ENCODE assay signal across 8 mouse cellular contexts in the genomic region with DNA sequence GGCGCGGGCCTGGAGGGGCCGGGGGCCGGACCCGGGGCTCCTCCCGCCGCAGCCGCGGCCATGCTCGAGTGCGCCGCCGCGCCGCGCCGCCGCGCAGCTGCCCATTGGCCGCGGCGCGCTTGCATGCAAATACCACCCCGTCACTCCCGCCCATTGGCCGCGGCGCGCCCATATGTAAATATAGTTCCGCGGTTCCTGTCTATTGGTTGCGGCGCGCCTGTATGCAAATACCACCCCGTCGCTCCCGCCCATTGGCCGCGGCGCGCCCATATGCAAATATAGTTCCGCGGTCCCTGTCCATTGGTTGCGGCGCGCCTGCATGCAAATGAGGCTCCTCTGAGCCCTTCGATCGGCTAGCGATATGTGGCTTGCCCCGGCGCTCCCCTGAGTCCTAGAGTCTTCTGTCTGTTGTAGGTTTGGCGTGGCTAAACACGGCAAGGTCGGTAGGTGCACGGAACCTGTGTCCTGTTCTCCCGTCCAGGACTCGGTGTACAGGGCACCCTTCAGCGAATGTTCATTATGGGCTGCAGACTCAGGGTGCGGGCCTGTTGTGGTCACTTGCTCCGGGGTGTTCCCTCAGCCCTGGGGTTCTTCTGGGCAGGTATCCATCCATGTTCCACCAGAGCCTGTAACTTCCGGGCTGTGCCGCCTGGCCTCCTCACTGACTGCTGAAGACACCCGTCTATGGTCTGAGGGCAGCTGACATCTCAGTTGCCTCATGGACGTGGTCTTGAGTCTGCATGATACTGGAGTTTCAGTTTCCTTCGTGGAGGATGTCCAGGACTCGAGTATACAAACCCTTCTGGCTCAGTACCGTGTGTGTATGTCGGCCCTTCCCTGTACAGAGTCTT. TPM values are rescaled to one million over a fixed set of nuclear protein-coding genes. Genes with fewer than 3 reads are reported as not detected.
A peak's percentile ranks its signal among the peaks of the same experiment; 100 is the strongest.
DNase-seq lines count a peak whose midpoint lies in the region; ATAC-seq lines count a peak whose summit lies in the region.

Gene Cables2, minus strand, starts transcription at position 103 of the 851 bp plus-strand sequence.

- peak within 1 kb of the TSS; percentile 67 for H3K27ac ChIP-seq in hindbrain, embryonic 14.5 days

- ATAC-seq in hindbrain, embryonic 14.5 days (ENCODE audit: low FRiP score): peak; percentile 96

- H3K4me2 ChIP-seq in hindbrain, embryonic 14.5 days (replicated peaks): peak within 1 kb of the TSS; percentile 95

- DNase-seq in R1 (ENCODE audit: low read depth, low spot score): peak; percentile 98
- DNase-seq in cerebellum, postnatal 25 days: peak; percentile 89 to 95
- peak; percentile 80 to 81 for DNase-seq in frontal cortex, postnatal 25 days (ENCODE audit: low spot score in 2 of 2)
- peak; percentile 96 for DNase-seq in hindbrain, embryonic 14.5 days (ENCODE audit: low spot score)
- DNase-seq in layer of hippocampus, postnatal 36 days: peak; percentile 86 to 88
- peak; percentile 97 for DNase-seq in lung, postnatal 36 days
- DNase-seq in retina, postnatal 1 day: peak; percentile 99
- peak; percentile 73 to 91 for DNase-seq in urinary bladder, adult 18-20 months (ENCODE audit: low spot score in 2 of 2)

- peaks cover 7% of the 10 kb centered on the region; the same call in 1 of the 2 replicates for H3K36me3 ChIP-seq in hindbrain, embryonic 14.5 days (replicated peaks; ENCODE audit: control insufficient read depth, insufficient read depth)

- peaks cover 28% of the 10 kb centered on the region for H3K4me1 ChIP-seq in hindbrain, embryonic 14.5 days (replicated peaks; ENCODE audit: control insufficient read depth, insufficient read depth, low read length)

- H3K27me3 ChIP-seq in hindbrain, embryonic 14.5 days (ENCODE audit: control insufficient read depth, insufficient read depth, low read length): no peaks in the 10 kb centered on the region

- H3K4me3 ChIP-seq in hindbrain, embryonic 14.5 days (replicated peaks; ENCODE audit: low read length): peak within 1 kb of the TSS; percentile 92

- 9% methylated on average over 68 of the region's 68 CpGs for WGBS in hindbrain, embryonic 14.5 days

- H3K9me3 ChIP-seq in hindbrain, embryonic 14.5 days (ENCODE audit: control insufficient read depth, low read length): no peaks in the 10 kb centered on the region

- H3K9ac ChIP-seq in hindbrain, embryonic 14.5 days: peak within 1 kb of the TSS; percentile 97

RNA-seq across cellular contexts. Expression of gene Cables2, which starts in this region (rescaled TPM):
- polyA plus RNA-seq in hindbrain, embryonic 14.5 days (2014; fragmentation: Nextera tagmentation; extraction: Ambion mirVana): 40.6 and 40.9 TPM in 2 replicates
- 10 to 100 TPM; 29.9 to 32.1 TPM for total RNA-seq in layer of hippocampus, postnatal 36 days (2021)

Comparison
In these comparisons a context has a peak if more than half of its experiments do, and no peak if none do; other contexts are left out.
1. Peak in every context shown above with its lines: DNase-seq, ATAC-seq, H3K4me3 ChIP-seq and H3K27ac ChIP-seq.